Mouse (Mus musculus): ENCODE data around the gene 4930455H04Rik.

The 4930455H04Rik gene

DNA sequence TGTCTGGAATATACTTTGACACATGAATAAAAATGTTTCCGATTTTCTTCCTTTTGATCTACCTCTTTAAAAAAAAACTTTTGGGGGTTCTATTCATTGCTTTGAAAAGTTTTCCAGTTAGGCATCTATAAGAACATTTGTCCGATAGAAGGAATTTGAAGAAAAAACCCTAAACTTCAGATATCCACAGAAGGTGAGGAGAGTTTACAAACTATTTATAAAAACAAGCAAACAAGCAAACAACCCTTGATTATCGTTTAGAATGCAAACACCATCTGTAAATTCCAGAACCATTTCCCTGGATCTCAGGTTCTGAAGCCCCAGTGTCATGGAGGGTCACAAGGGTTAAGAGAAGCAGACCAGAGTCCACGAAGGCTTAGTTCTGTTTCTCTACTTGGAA is at the start of gene 4930455H04Rik:
Gene 4930455H04Rik, plus strand, starts transcription at position 301 of the 400 bp plus-strand sequence.
- no peak for DNase-seq

DNA sequence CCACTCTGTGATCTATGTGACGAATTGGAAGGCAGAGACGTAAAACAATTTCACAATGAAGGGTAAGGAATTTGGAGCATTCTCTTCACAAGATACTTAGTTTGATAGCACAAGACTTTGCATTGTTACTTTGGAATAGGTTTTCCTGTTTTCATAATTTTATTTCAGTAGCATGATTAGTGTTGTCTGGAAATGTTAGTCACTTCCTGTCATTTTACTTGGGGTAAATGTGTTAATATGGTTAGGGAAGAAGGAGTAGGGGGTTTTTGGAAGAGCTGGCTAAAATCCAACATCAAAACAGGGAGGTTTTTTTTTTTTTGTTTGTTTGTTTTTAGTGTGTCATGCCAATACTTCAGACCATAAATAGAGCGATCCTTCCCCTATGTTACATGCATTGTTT is 46.5 kb upstream of the 4930455H04Rik start:
- DNase-seq = no peak

DNA sequence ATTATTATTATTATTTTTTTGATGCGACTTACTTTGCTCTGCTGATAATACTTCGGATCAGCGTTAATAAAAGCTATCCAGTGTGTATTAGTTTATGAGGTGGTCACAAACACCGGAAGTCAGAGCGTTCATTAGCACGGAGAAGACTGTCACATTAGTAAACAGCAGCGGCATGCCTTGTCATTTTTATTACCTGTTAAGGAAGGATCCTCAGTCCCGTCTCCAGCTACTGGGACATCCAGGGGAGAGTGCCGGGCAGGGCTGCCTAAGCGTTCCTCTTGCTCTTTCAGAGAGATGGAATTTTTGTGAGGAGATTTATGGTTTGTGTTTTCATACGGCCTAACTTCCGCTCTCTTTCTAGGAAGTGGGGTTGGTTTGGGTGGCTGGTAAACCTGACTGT is 45.0 kb upstream of the 4930455H04Rik start:
- no peak for DNase-seq

DNA sequence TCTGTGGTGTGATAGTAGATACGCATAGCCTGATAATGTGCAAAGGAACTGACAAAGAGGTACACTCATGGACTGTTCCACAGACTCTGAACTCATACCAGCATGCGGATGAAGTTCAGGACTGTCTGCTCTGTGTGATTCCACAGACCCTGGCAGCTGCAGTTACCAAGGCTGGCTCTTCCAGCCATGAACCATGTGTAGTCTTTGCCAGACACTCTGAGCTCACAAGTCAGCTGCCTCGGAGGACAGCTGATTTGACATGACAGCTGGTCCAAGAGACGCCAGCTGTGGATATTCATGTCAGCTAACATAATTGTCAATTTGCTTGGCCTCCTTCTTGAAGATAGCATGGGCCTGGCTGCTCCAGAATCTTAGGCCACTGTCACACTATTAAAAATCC is 39.1 kb upstream of the 4930455H04Rik start:
- DNase-seq = no peak

DNA sequence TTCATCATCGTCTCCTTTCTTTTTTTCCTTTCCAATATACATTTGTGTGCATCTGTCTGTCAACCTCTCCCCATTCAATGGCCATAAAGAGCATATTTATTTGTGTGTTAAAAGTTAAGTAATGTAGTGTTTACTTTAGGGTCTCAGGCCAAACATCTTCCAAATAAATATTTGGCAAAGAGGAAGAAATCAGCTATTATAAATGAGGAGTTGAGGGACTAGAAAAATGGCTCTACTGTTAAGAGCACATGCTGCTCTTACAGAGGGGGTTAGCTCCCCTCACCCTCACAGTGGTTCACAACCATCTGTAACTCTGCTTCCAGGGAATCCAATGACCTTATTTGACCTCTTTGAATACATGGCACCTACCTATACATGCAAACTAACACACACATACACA is 34.9 kb upstream of the 4930455H04Rik start:
- no peak for DNase-seq

DNA sequence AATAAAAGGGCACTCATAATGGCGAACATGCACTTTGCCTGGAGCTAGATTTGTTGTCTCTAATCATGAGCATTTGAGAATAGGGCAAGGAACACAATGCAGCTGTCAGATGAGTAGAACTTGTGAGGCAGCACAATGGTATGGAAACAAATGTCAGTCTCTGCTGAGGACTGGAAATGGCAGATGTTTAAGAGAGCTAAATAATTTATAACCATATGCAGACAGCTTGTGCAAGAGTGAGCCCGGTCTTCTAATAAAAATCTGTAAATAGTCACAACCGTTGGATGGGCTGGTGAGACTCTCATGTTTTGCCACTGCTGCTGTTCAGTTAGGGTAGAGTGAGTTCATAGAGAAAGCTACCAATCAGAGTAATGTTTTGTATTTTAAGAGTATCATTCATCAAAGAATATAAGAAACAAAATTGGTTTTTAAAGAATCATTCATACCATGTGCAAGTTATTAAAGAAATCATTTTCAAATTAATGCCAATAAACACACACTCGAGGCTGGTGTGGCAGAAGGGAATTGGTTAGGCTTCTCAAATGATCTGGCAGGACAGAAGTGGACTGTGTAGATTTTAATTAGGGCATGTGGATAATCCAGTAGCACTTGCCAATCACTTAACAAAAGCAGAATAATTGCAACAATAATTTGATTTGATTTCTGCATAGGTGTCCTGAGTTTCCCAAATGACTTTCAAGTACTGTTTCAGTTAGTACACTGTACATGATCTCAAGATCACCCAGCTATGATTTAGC is 31.0 kb upstream of the 4930455H04Rik start:
- DNase-seq = no peak

DNA sequence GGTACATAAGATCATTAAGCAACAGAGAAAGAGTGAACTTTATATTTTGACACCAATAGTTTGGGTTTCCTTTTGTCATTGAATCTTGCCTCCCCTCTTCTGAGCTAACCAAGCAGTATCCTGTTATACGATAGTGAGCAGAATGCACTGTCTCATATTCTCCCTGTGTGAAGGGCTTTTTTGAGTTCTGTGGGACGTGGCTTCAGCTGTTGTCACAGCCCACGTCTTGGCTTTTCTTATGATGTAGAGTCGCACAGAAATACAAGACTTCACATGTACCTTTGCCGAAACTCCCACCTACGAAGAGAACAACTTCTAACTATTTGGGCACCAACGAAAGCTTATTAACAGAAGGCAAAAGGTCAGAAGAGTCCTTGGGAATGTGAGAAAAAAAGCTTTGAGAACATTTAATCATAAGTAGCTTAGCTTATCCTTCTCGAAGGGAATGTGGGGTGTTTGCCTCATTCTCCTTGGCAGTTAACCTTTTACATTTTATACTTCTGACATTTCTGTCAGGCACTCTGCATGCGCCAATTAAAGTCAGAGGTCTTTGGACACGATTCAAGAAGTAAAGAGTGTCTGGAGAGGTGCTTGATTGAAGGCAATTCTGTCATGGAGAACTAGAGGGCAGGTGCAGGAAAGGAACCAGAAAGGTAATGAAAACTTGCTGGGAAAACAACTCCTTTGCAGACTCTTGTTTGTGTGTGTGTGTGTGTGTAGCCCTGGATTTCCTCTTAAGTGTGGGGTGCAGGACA is 27.1 kb upstream of the 4930455H04Rik start:
- no peak for DNase-seq

DNA sequence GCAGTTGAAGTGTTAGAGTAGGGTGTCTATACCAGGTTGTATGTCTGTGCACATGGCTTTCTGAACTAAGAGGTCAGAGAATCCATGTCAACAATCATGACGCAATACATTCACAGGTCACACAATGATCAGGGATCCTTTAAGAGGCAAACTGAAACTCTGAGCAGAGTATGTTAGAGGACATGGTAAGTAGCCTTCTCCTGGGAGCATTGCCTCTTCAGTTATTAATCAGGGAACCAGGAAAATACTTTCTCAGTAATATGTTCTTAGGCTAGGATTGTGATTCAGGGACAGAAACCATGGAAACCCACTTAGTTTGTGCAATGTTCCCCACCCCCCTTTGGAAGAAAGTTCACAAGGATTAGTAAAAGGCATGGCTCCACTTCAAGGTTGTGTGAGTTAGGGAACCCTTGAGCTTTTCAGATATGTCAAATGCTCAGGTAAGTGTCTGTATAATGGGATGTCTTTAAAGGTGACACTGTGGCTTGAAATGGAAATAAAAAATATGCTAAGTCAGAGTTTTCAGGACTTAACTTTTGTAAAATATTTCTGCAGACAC is 26.4 kb upstream of the 4930455H04Rik start:
- DNase-seq = no peak

DNA sequence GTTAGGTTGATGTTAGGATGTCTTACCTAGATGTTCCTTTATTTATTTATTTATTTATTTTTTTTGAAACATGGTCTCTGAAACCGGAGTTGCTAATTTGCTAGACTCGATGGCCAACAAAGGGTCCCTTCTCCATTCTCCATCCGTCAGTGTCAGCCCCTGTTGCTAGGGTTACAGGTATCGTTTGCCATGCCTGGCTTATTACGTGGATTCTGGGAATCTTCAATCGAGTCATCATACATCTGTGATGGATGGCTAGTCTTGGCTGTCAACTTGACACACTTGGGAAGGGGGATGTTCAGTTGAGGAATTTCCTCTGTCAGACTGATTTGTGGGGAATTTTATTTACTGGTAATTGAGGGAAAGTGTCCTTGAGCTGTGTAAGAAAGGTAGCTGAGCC is 25.3 kb upstream of the 4930455H04Rik start:
- no peak for DNase-seq

DNA sequence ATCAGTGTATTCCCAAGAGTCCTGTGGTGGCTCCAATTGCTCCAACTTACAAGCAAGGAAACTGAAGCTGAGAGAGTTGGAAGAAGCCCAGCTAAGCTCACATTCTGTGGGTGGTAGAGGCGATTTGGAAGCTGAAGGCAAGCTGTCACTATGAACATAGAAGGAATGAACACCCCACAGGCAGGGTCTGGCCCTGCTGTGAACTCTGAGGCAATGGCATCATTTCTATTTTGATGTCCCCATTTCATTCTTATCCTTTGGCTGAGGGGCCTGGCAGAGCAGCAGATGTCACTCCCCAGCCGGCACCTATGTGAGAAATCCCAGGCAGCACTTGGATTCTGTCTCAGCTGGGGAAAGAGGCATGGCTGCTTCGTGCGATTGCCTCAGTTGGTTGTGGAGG is 24.6 kb upstream of the 4930455H04Rik start:
- DNase-seq = no peak

DNA sequence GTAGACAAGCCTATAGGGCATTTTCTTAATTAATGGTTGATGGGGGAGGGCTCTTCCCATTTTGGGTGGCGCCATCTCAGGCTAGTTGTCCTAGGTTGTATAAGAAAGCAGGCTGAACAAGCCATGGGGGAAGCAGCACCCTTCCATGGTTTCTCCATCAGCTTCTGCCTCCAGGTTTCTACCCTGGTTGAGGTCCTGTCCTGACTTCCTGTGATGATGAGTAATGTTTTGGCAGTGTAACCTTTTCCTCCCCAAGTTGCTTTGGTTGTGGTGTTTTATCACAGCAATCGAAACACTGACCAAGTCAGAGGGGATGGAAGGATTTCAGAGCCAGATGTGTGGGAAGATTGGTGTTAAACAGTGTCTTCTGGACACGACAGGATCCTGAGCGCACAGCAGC is 21.6 kb upstream of the 4930455H04Rik start:
- no peak for DNase-seq

DNA sequence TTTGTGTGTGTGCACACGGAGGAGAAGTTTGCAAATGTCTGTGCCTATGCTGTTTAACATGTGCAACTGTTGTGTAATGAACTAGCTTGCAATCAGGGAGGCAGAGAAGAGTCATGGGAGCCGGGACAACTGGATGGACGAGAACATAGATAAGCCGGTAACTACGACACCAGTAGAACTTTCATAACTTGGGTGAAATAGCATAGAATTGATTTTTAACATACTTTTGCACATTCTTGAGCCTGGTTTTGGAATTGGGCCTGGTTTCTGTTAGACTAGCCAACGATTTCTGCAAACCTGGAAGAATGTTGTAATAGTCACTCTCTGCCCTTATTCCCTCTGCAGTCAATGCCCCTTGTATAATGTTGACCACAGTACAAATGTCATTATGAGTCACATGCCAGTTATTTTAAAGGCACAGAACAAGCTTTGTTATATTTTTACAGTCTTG is 17.4 kb upstream of the 4930455H04Rik start:
- DNase-seq = no peak

DNA sequence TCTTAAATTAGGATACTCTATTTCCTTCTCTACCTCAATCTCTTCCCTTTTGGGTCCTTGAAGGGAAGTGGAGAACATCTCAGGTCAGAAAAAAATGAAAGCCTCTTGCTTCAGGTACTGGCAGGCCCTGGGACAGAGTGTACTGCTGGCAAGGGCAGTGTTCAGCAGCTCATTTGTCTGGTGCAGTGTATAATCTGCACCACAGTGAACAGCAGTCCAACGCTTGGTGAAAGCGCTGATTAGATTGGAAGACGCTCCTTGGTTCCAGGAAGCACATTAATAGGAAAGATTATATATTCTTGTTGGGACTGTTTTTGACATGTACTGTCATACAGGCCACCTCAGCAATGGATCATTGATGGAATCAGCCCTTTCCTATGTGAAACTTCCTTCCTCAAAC is 16.6 kb upstream of the 4930455H04Rik start:
- no peak for DNase-seq

DNA sequence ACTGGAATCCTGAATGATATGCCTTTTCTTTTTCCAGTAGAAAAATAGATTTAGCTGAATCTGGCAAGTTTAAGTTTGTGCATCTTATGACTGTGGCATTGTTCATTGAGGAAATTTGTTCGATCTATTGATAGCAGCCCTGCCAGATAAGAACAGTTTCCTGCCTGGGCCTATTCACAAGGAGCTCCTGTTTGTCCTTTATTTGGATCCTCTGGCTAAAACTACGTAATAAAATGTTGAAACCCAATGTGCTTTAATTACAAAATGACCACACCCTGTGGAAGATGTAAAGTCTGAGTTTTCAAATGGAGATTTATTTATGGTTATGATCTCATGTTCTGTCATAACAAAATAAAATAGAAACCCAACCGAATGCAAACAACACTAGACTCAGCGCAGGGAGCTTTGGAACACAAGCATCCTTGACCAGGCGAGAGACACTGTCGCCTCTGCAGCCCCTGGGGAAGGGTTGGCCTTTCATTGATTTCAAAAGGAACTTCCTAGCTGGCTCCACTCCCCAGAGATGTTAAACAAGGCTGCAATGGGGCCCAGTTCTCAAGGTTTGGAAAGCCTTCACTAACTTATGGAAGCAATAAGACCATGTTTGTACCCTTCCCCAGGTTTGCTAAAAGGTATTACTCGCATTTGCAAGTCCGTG is 15.7 kb upstream of the 4930455H04Rik start:
- no peak for DNase-seq

DNA sequence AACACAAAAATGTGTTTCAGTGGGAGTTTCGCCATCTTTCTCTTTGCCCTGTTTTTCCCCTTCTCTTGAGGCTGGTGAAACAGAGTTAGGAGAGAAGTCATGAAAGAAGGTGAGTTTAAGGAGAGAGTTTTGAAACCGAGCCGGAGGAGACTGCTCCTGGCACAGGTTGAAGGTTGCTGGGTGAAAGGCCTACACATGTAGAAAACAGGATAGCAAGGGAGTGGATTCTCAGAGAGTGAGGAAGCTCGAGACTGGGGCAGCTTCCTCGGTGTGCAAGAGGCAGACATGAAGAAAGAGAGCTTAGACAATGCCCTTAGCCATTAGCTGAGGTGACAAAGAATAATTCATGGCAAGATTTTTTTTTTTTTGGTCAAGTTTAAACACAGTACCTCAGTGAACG is 14.7 kb upstream of the 4930455H04Rik start:
- DNase-seq = no peak

DNA sequence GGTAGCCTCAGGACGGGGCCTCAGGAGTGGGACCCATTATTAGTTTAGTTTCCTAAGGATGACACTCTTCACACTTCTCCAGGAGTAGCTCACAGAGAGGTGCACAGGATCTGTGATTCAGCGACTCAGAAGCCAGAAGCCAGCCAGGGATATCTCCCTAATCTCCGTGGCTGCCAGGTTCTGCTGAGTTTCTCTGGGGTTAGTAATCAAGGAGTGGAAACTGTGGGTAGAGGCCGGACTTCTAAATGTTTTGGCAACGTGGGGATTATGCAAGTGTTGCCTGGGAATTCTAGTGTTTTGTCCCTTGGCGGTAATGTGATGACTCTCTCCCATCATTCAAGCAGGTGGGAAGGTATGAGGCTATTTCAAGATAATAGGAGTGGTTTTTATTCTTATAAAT is 13.0 kb upstream of the 4930455H04Rik start:
- no peak for DNase-seq

DNA sequence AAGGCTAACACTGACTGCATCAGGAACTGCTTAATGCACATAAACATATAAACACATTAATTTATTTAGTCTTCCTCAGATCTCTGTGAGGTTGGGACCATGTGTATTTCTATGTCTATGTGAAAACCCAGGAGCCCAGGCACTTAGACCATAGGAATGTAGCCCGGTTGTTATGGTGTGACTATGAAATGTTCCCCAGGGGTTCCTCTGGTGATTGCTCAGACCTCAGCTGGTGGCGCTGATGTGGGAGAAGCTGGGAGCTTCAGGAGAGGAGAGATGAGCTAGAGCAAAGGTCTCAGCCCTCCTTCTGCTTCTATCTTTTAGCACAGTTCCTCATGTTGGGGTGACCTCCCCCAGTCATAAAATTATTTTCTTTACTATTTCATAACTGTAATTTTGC is 7.7 kb upstream of the 4930455H04Rik start:
- no peak for DNase-seq

DNA sequence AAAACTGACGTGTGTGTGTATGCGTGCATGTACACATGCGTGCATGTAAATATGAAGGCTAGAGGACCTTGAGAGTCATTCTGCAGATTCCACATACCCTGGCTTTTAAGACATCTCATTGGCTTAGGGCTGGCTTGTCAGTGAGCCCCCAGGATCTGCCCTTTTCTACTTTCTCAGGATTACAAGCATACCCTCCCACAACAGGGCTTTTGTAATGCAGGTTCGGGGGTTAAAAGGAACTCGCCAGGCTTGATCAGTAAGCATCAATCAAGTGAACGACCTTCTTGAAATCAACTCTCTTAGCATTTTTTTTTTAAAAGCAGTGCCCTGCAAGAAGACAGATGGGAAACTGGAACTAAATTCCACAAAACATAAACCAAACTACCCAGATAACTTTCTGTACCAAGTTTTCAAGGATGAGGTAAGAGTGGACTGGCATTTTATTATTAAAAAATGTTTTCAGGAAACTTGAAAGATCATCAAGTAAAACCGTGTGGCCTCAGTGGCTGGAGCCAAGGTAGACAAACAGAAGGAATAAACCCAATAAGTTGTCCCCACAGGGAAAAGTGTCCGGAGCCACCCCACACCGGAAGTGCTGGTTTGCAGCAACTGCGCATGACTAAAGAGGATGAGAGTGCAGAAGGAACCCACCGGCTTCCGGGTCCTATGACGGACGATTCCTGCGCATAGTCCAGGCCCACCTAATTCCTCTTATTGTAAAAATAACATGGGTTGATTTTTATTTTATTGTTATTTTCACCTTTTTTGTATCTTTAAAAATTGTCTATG is 6.5 kb upstream of the 4930455H04Rik start:
- DNase-seq = no peak

DNA sequence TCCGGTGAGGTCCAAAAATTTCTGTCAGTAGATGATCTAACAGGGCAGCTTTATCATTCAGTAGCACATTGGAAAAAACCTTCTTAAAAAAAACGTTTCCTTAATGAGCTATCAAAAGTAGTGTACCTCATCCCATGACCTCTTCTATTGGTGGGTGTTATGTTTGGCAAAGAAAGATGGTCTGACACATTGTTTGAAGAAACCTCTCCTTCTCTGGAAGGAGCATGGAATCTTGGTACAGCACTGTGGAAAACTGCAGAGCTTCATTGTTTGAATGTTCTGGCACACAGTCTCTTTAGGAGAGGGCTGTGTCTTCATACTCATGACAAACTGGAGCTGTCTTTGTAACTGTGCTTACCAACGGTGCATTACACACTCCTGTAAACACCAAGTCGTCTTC is 4.9 kb upstream of the 4930455H04Rik start:
- DNase-seq = no peak

DNA sequence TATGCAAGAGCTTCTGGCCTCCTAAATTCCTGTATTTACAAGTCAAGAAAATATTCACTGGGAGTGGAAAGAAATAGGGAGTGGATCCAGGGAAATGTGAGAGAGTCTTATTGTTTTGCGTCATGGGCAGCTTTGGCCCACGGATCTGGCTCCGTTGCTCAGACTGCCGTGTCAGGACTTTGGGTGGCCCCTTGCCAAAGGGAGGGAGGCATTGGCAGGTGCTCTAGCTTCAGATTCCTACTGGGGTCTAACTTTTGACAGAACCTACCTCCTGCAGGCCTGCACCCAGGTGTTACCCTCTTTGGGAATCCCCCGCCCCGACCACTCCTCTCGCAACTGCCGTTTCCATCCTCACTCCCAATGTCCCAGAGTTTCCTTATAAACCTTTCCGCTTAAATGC is 3.6 kb upstream of the 4930455H04Rik start:
- no peak for DNase-seq

DNA sequence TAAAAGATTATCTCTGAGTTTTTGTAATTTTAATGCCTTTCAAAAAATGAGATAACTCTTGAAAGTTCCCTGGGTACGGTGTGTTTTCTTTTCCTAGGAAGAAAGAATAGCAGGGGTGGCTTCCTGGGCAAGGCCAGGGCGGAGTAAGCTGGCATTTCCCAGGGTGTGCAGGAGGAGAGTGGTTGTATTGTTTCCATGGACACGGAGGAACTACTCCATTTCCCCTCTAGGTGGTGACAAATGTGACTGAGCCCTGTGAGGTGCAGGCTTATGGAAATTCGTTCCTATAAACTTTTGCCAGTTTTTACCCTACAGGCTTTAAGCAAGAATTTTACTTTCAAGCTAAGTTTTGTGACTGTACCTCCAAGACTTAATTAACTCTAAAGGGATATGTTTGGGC is 1.8 kb upstream of the 4930455H04Rik start:
- peak; percentile 18 for DNase-seq

DNA sequence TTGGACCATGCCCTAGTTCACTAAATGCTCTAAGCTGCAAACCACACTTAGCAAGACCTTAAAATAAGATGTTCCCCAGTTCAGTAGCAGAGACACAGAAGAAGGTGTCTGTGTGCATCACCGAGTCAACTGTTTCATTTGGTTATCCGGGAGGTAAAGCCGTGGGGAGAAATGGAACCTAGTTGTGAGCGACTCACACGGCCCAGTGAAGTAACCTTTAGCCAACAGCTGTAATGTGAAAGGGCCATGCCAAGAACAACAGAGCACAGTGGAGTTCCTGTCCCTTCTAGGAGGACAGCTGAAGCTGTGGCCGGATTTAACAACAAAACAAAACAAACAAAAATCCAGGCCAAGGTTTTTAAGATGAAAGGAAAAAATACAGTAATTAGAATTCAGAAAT is 1.3 kb upstream of the 4930455H04Rik start:
- DNase-seq = peak; percentile 26

DNA sequence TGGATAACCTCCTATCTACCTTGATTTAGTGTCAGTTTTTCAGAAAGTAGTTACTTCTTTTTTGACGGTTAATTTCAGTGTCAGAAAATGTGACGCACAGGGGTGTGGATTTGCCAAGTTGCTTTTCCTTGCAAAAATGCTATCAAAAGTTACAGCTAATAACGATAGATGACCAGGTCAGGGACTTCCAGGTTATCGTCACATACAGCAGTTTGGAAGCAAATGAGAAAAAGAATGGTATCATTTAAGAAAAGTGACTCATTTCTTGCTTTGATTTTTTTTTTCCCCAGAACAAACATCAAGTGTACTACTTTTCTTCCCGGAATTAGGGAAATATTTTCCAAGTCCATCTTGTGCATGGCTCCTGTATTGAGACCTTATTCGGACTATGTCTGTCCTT is 631 bp upstream of the 4930455H04Rik start:
- no peak for DNase-seq
